Mouse (Mus musculus) heart, embryonic 16.5 days (tissue): ENCODE data around the gene Gabra6. TPM values are rescaled to one million over a fixed set of nuclear protein-coding genes. Genes with fewer than 3 reads are reported as not detected.

Experiments
- ATAC-seq: fragments of 200-750 bp; cut with Nextera tagmentation; replicated peaks from 2 replicates; pipeline ENCODE4 v1.8.0; 2017; ENCODE audit warnings: moderate number of reproducible peaks; ENCODE audit not compliant: insufficient read depth, low FRiP score; ENCODE audit errors: extremely low read depth
- H3K27ac ChIP-seq: fragments of 300-500 bp; sonication (generic); 2 replicates; pipeline ENCODE4 v1.5.1; 2014; ENCODE audit warnings: mild to moderate bottlenecking, low read length, control low read depth, moderate library complexity
- H3K27me3 ChIP-seq: fragments of 300-500 bp; sonication (generic); 2 replicates; pipeline ENCODE4 v1.6.1; 2014; ENCODE audit warnings: low read length, mixed read lengths; ENCODE audit not compliant: control insufficient read depth, insufficient read depth
- H3K36me3 ChIP-seq: fragments of 300-500 bp; sonication (generic); 2 replicates; pipeline ENCODE4 v1.6.1; 2014; ENCODE audit not compliant: control insufficient read depth, insufficient read depth
- H3K4me1 ChIP-seq: fragments of 300-500 bp; sonication (generic); 2 replicates; pipeline ENCODE4 v1.6.1; 2014; ENCODE audit warnings: low read length, mixed read lengths; ENCODE audit not compliant: control insufficient read depth, insufficient read depth
- H3K4me2 ChIP-seq: fragments of 300-500 bp; sonication (generic); 2 replicates; pipeline ENCODE4 v1.6.1; 2014; ENCODE audit warnings: low read depth, mild to moderate bottlenecking, control low read depth, low read length
- H3K4me3 ChIP-seq: fragments of 300-500 bp; sonication (generic); 2 replicates; pipeline ENCODE4 v1.5.1; 2014; ENCODE audit warnings: mild to moderate bottlenecking, control low read depth, low read length
- H3K9ac ChIP-seq: fragments of 300-500 bp; sonication (generic); 2 replicates; pipeline ENCODE4 v1.6.1; 2014; ENCODE audit warnings: low read length, control low read depth
- H3K9me3 ChIP-seq: fragments of 300-500 bp; sonication (generic); replicated peaks from 2 replicates; pipeline ENCODE4 v1.6.1; 2016; ENCODE audit warnings: low read length; ENCODE audit not compliant: control insufficient read depth
- WGBS: fragments of 180-500 bp; shearing (Covaris S2); extraction: QIAGEN DNeasy Blood & Tissue Kit; methylation state at CpG from one replicate; pipeline ENCODE4 v1.1.7; 2014; 5-methylcytosine and 5-hydroxymethylcytosine counted together
- polyA plus RNA-seq: library from polyadenylated mRNA; unstranded; fragments of >200 nt; fragmentation: Nextera tagmentation; extraction: Ambion mirVana; gene quantifications from 2 replicates; pipeline ENCODE4 v1.2.1, GENCODE M21; 2015

Gene Gabra6
- polyA plus RNA-seq, 1 experiment from 2014 or later, result not detected

DNA sequence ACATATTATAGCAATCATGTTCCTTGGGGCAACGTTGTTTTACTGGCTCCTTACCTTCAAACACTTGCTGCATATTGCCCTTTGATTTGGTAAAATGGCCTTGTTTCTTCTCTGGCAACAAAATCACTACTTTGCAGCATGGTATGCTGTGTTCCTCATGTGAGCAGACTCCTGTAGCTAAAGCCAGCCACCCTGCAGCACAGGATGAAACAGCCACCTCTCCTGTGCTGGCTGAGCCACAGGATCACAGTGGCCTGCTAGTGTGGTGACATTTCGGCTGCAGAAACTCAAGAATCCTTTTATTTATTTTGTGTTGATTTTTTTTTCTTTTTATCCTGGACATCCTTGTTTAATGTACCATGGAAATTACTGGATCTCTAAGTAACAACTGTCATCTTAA lies 11.8 kb downstream of the Gabra6 start:
- H3K4me1 ChIP-seq, result no peaks in the 10 kb centered on the region
- H3K9me3 ChIP-seq, result no peaks in the 10 kb centered on the region
- no peak overlapping the region for H3K9ac ChIP-seq
- H3K36me3 ChIP-seq, result no peaks in the 10 kb centered on the region
- 60% methylated on average over 2 of the region's 2 CpGs for WGBS
- no peak overlapping the region for H3K4me2 ChIP-seq
- H3K27me3 ChIP-seq, result no peaks in the 10 kb centered on the region
- no peak overlapping the region for H3K4me3 ChIP-seq
- no peak overlapping the region for H3K27ac ChIP-seq
- no peak for ATAC-seq

DNA sequence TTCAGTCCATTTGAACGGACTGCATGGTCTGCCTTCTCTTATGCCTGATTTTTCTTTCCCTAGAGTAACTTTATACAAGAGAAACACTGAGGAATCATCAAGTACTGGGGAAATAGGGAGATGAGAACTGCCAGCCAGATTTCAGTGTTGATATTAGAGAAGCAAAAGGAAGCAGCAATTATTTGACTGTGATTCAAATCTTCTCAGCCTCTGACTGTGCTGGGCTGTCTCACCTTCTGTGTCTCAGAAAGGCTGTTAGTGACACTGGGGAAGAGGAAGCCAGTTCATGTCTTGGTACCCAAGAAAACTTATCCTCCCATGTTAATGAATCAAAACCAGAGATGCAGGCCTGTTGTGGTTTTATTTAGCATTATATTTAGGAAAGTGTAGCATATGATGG lies 14.8 kb downstream of the Gabra6 start:
- Histone ChIP-seq H3K9me3 (no peaks in the 10 kb centered on the region), H3K4me3 (no peak overlapping the region), H3K9ac (no peak overlapping the region), H3K4me1 (no peaks in the 10 kb centered on the region), H3K36me3 (no peaks in the 10 kb centered on the region), H3K27me3 (no peaks in the 10 kb centered on the region), H3K4me2 (no peak overlapping the region), H3K27ac (no peak overlapping the region)
- WGBS, result 76% methylated on average over 1 of the region's 1 CpGs
- ATAC-seq, result no peak

DNA sequence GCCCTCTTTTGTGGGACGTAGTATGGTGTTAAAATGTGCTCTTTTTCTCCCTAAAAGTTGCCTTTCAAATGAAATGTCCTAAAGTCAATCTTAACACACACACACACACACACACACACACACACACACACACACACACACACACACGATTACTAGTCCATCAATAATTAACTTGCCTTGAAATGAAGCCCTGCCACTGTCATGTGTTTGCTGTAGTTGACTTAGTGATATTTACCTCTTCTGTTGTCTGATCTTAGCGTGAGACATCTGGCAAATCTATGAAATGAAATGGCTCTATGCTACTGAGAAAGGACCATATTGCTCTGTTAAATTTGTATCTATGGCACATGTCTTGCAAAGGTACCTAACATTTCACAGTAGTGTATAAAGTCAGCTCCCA lies 61.9 kb downstream of the Gabra6 start:
- no peaks in the 10 kb centered on the region for H3K27me3 ChIP-seq
- no peak overlapping the region for H3K9ac ChIP-seq
- no peak overlapping the region for H3K4me3 ChIP-seq
- H3K27ac ChIP-seq, result no peak overlapping the region
- no peaks in the 10 kb centered on the region for H3K4me1 ChIP-seq
- H3K36me3 ChIP-seq, result no peaks in the 10 kb centered on the region
- H3K4me2 ChIP-seq, result no peak overlapping the region
- 79% methylated on average over 3 of the region's 3 CpGs for WGBS
- ATAC-seq, result no peak
- no peaks in the 10 kb centered on the region for H3K9me3 ChIP-seq

Other genes with a start within 250 kb of the Gabra6 start
- gene Gabra1, start 138.1 kb downstream of the Gabra6 start, polyA plus RNA-seq, result 0.79 and 1.0 TPM in 2 replicates
- 0.53 and 0.74 TPM in 2 replicates for gene Gabrb2, start 98.7 kb upstream of the Gabra6 start, polyA plus RNA-seq